Mouse (Mus musculus) neural tube, embryonic 13.5 days (tissue): ENCODE results near the gene Spi1. TPM values are rescaled to one million over a fixed set of nuclear protein-coding genes. Genes with fewer than 3 reads are reported as not detected.

Experiments used
- ATAC-seq: fragments of 200-750 bp; cut with Nextera tagmentation; 2 replicates; pipeline ENCODE4 v1.8.0; 2017; ENCODE audit warnings: low read depth, mild to moderate bottlenecking, moderate TSS enrichment, moderate library complexity
- H3K27ac ChIP-seq: fragments of 300-500 bp; sonication (generic); replicated peaks from 2 replicates; pipeline ENCODE4 v1.5.1; 2015; ENCODE audit warnings: moderate library complexity, mild to moderate bottlenecking, inconsistent platforms
- H3K27me3 ChIP-seq: fragments of 300-500 bp; sonication (generic); 2 replicates; pipeline ENCODE4 v1.6.1; 2015; ENCODE audit warnings: mild to moderate bottlenecking, inconsistent platforms
- H3K36me3 ChIP-seq: fragments of 300-500 bp; sonication (generic); 2 replicates; pipeline ENCODE4 v1.6.1; 2015; ENCODE audit warnings: mild to moderate bottlenecking, inconsistent platforms
- H3K4me1 ChIP-seq: fragments of 300-500 bp; sonication (generic); replicated peaks from 2 replicates; pipeline ENCODE4 v1.6.1; 2015; ENCODE audit warnings: inconsistent platforms
- H3K4me2 ChIP-seq: fragments of 300-500 bp; sonication (generic); 2 replicates; pipeline ENCODE4 v1.6.1; 2015; ENCODE audit warnings: inconsistent platforms, mild to moderate bottlenecking, moderate library complexity
- H3K4me3 ChIP-seq: fragments of 300-500 bp; sonication (generic); 2 replicates; pipeline ENCODE4 v1.5.1; 2015; ENCODE audit warnings: mild to moderate bottlenecking, inconsistent platforms
- H3K9ac ChIP-seq: fragments of 300-500 bp; sonication (generic); 2 replicates; pipeline ENCODE4 v1.6.1; 2015; ENCODE audit warnings: moderate library complexity, mild to moderate bottlenecking, inconsistent platforms
- H3K9me3 ChIP-seq: fragments of 300-500 bp; sonication (generic); 2 replicates; pipeline ENCODE4 v1.6.1; 2016; ENCODE audit warnings: inconsistent platforms
- WGBS: fragments of 180-500 bp; shearing (Covaris S2); methylation state at CpG from one replicate; pipeline ENCODE4 v1.1.7; 2015; 5-methylcytosine and 5-hydroxymethylcytosine counted together
- polyA plus RNA-seq: library from polyadenylated mRNA; unstranded; fragments of >200 nt; fragmentation: Nextera tagmentation; extraction: Ambion mirVana; gene quantifications from 2 replicates; pipeline ENCODE4 v1.2.1, GENCODE M21; 2015

The Spi1 gene
- polyA plus RNA-seq, 1 experiment from 2014 or later, result 5.2 TPM

DNA sequence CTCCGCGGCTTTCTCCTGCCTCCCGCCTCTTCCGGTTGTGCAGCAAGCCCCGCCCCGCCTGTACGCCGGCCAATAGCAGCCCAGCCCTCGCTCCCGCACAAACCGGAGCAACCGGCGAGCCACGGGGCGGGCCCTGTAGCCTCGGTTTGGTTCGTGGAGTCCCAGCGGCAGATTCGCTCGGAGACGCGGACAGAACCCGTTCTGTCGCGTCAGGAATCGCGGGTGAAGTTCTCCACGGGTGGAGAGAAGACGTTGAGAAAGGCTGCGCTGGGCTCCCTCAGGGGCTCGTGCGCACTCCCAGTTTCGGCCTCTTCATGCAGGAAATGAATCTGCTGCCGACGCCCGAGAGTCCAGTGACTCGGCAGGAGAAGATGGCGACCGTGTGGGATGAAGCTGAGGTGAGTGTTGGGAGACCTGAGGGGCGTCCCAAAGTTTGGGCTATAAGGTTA is 28.2 kb upstream of the Spi1 start, which contains the start of gene Psmc3:
Gene Psmc3 (plus strand): TSS at position 76 of the 449 bp plus-strand sequence.
- ATAC-seq, result peak; percentile 98
- WGBS, result under 1% methylated on average over 40 of the region's 40 CpGs
- H3K9me3 ChIP-seq, result no peaks in the 10 kb centered on the region
- H3K9ac ChIP-seq, result peak within 1 kb of the TSS; percentile 87
- peak within 1 kb of the TSS; percentile 71 for H3K4me3 ChIP-seq
- peaks cover 38% of the 10 kb centered on the region for H3K36me3 ChIP-seq
- peak within 1 kb of the TSS; percentile 94 for H3K4me2 ChIP-seq
- H3K27me3 ChIP-seq, result no peaks in the 10 kb centered on the region
- peak within 1 kb of the TSS; percentile 93 for H3K27ac ChIP-seq
- peaks cover 24% of the 10 kb centered on the region for H3K4me1 ChIP-seq

DNA sequence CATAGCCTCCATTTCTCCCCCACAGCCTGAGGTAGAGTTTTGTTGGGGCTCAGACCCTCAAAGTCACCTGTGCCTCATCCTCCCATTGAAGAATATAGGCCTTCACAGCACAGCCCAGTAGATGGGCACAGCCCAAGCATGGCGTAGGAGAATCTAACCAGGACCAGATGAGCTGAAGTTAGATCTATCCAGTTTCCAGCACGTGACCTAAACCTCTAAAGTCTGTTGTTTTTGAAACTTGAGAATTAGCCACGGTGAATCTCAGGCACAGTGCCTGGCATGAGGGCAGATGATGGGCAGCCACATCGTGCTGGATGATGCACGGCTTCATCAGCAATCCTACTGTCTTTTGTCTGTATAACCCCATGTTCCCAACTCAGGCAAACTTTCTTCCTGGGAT is 23.8 kb upstream of the Spi1 start:
- Histone ChIP-seq H3K9ac (no peak overlapping the region), H3K36me3 (peaks cover 83% of the 10 kb centered on the region), H3K27ac (no peak overlapping the region), H3K4me1 (peaks cover 13% of the 10 kb centered on the region), H3K4me3 (no peak overlapping the region), H3K27me3 (no peaks in the 10 kb centered on the region), H3K9me3 (no peaks in the 10 kb centered on the region), H3K4me2 (no peak overlapping the region)
- ATAC-seq, result no peak
- WGBS, result 89% methylated on average over 5 of the region's 5 CpGs

DNA sequence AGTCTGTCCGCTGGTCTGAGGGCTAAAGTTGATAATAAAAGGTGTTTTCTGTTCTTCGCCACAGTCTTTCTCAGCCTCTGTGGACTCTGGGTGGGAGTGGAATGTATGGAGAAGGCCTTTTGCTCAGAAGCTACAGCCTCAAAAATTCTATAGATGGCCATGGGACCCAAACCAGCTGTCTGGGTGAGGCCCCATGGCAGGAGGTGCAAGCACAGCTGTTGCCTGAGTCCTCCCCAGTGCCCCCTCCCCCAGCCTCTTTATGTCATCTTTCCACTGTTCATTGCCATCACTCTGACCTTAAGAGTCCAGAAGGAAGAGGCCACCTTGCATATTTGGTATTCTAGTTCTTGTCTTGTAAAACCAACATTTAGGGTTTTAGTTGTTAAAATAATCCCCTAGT is 22.8 kb upstream of the Spi1 start:
- WGBS, result 89% methylated on average over 2 of the region's 2 CpGs
- H3K4me2 ChIP-seq, result no peak overlapping the region
- H3K27me3 ChIP-seq, result no peaks in the 10 kb centered on the region
- no peak overlapping the region for H3K27ac ChIP-seq
- no peak overlapping the region for H3K9ac ChIP-seq
- no peak overlapping the region for H3K4me3 ChIP-seq
- H3K4me1 ChIP-seq, result peaks cover 13% of the 10 kb centered on the region
- no peak for ATAC-seq
- H3K36me3 ChIP-seq, result peaks cover 92% of the 10 kb centered on the region
- H3K9me3 ChIP-seq, result no peaks in the 10 kb centered on the region

DNA sequence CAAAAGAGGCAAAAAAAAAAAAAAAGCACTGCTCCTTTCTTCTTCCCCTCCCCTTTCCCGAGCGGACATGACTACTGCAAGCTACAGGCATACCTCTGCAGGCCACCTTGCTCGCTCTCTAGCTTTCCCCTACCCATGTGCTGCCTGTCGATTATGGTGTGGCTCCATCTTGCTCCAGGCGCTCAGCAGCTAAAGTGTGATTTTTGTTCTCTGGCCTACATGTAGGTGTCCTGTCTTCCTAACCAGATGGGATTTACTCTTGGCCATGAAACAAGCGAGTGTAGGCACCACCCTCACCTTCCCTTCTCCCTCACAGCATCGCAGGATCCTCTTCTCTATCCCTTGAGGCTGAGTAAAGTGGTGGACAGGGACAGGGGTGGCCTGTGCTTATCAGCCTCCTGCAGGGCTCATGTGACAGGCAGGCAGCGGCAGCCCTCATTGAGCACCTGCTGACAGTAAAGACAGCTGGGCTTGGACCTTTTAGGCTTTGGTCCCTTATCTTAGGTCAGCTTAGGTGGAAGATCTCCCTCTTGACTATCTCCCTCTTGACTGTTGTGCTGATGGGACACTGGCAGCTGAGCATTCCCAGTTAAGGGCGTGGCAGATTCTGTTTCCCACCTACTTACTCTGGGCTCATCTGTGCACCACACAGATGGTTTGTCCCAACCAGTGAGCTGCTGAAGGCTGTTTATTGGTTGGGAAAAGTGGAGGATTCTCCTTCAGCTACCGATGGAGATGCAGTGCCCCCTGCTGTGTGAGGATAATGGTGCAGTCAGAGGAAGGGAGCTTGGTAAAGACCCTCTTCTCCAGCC is 21.4 kb upstream of the Spi1 start:
- peak; percentile 40; the same call in 1 of the 2 replicates for ATAC-seq
- Histone ChIP-seq H3K4me1 (peaks cover under 1% of the 10 kb centered on the region; the same call in 1 of the 2 replicates), H3K9me3 (no peaks in the 10 kb centered on the region), H3K9ac (no peak overlapping the region), H3K4me3 (no peak overlapping the region), H3K36me3 (peaks cover 98% of the 10 kb centered on the region), H3K27me3 (no peaks in the 10 kb centered on the region), H3K4me2 (no peak overlapping the region), H3K27ac (no peak overlapping the region)
- WGBS, result 82% methylated on average over 10 of the region's 10 CpGs

DNA sequence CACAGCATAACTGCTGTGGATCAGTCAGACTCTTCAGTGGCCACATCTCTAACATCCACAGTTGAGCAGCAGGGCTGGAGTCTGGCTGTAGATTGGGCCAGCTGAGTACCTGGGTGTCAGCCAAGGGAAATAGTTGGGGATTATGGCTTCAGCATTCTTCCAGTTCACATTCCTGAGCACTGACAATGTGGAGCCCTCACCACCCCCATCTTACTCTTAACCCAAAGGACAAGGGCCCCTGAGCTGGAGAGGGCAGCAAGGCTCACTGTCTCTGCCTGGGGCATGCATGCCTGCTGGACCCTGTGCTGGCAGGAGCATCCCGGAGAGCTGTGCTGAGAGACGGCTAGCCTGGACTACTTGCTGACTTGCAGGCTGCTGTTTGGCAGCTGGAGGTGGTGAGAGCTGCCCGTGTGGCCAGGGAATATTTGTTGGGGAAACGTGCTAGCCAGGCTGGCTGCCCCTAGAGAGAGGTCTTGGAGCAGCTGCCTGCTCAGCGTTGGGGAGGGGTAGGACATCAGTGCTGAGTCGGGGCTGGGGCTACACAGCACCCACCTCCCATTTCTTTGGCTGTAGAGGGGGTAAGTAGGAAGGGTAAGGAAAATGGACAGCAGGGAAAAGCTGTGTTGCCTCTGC is 20.2 kb upstream of the Spi1 start:
- no peak for ATAC-seq
- no peak overlapping the region for H3K27ac ChIP-seq
- H3K4me3 ChIP-seq, result no peak overlapping the region
- H3K9ac ChIP-seq, result no peak overlapping the region
- H3K9me3 ChIP-seq, result no peaks in the 10 kb centered on the region
- H3K27me3 ChIP-seq, result no peaks in the 10 kb centered on the region
- peaks cover 91% of the 10 kb centered on the region for H3K36me3 ChIP-seq
- H3K4me2 ChIP-seq, result no peak overlapping the region
- H3K4me1 ChIP-seq, result no peaks in the 10 kb centered on the region
- WGBS, result 86% methylated on average over 6 of the region's 6 CpGs

DNA sequence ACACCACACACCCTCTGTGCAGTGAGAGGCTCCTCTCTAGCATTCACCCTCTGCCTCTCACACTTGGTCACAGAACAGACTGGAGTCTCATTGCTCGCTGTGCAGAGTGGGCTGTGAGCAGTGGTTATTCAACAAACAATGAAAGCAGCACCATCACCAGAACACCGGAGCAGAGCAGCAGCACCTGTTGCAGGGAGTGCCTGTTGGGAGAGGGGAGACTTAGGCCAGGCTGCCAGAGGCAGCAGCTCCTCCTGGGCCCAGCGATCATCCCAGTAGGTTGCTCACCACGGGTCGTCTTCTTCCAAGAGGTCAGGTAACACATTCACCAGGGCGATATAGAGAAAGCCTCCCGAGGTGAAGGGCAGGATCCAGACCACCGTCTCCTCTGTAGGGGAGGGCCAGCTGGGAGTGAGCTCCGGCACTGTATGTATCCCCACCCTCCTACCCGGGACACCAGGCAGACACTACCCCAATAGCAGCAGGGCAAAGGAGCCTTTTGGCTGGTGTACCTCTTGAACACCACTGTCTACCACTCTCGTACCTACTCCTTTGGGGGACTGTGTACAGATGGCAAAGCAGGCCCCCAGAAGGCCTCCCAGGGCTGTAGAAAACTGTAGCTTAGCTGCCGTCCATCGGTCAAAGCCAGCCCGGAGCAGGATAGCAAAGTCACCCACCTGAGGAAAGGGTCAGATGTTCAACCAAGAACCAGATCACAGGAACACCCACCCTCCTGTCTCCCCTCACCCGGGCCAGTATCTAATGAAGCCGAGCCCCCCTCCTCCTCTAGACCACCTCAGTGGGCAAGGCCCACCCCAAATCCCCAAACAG is 19.2 kb upstream of the Spi1 start:
- no peaks in the 10 kb centered on the region for H3K27me3 ChIP-seq
- no peaks in the 10 kb centered on the region for H3K9me3 ChIP-seq
- peaks cover 86% of the 10 kb centered on the region for H3K36me3 ChIP-seq
- H3K4me1 ChIP-seq, result no peaks in the 10 kb centered on the region; the same call in 1 of the 2 replicates
- H3K27ac ChIP-seq, result no peak overlapping the region
- 92% methylated on average over 16 of the region's 16 CpGs for WGBS
- no peak for ATAC-seq
- no peak overlapping the region for H3K4me2 ChIP-seq
- H3K4me3 ChIP-seq, result no peak overlapping the region
- H3K9ac ChIP-seq, result no peak overlapping the region

DNA sequence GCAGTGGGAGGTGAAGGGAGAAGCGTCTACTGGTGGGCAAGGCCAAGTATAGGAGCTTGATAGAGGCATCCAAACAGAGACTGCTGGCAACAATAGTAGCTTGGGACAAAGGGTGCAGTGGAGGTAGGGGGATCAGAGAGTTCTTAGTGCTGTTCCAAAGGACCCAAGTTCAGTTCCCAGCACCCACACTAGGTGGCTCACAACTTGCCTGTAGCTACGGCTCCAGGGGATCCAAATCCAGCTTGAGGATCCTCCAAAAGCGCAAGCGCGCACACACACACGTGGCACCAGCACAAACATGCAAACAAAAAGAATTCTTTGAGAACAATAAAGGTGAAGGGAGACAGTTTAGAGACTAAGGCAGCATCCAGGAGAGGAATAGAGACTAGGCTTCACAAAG is 18.0 kb upstream of the Spi1 start:
- no peak for ATAC-seq
- no peak overlapping the region for H3K4me3 ChIP-seq
- H3K27me3 ChIP-seq, result no peaks in the 10 kb centered on the region
- peaks cover 12% of the 10 kb centered on the region for H3K4me1 ChIP-seq
- 89% methylated on average over 6 of the region's 6 CpGs for WGBS
- H3K9ac ChIP-seq, result no peak overlapping the region
- no peaks in the 10 kb centered on the region for H3K9me3 ChIP-seq
- H3K4me2 ChIP-seq, result no peak overlapping the region
- H3K36me3 ChIP-seq, result peaks cover 76% of the 10 kb centered on the region
- H3K27ac ChIP-seq, result no peak overlapping the region

DNA sequence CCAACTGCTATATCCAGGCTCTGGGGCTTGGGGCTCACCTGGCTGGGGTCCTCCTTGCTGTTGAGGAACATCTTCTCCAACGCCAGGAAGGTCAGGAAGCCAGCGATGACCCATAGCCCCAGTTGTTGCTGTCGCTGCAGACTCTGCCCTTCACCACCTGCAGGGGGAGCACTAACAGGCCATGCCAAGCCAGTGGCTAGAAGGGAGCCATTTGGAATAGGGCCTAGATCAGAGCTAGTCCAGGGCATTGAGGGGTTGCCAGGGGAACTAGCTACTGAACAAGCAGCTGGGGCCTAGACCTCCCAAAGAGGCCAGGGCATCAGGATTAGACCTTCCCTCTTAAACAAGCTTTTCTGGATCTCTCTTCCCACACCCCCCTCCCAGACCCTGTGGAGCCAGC is 16.6 kb upstream of the Spi1 start:
- H3K4me2 ChIP-seq, result no peak overlapping the region
- peaks cover 18% of the 10 kb centered on the region for H3K4me1 ChIP-seq
- WGBS, result 56% methylated on average over 3 of the region's 3 CpGs
- H3K27ac ChIP-seq, result no peak overlapping the region
- H3K9me3 ChIP-seq, result no peaks in the 10 kb centered on the region
- no peak overlapping the region for H3K4me3 ChIP-seq
- H3K27me3 ChIP-seq, result no peaks in the 10 kb centered on the region
- peak overlapping the region; percentile 9; the same call in 1 of the 2 replicates for H3K9ac ChIP-seq
- no peak for ATAC-seq
- peaks cover 63% of the 10 kb centered on the region for H3K36me3 ChIP-seq

DNA sequence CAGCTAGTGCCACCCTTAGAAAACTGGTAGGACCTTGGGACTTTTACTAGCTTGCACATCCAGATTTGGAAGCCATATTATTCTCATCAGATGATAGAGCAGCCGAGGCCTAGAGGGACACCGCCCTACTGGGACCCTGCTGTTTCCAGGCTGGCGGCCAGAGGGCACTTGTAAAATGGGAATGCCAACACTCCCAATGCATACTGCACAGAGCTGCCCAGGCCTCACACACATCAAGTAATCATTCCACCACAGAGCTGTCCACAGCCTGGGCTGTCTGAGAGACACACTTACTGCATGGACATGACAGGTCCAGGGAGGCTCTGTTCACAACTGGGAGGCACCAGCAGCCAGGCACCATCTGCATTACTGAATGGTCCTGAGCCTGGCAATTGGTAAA is 15.7 kb upstream of the Spi1 start:
- WGBS, result 90% methylated on average over 3 of the region's 3 CpGs
- no peak overlapping the region for H3K4me3 ChIP-seq
- H3K4me2 ChIP-seq, result no peak overlapping the region
- ATAC-seq, result no peak
- H3K9ac ChIP-seq, result no peak overlapping the region
- no peaks in the 10 kb centered on the region for H3K27me3 ChIP-seq
- H3K27ac ChIP-seq, result no peak overlapping the region
- H3K9me3 ChIP-seq, result no peaks in the 10 kb centered on the region
- H3K36me3 ChIP-seq, result peaks cover 54% of the 10 kb centered on the region
- H3K4me1 ChIP-seq, result peaks cover 26% of the 10 kb centered on the region

DNA sequence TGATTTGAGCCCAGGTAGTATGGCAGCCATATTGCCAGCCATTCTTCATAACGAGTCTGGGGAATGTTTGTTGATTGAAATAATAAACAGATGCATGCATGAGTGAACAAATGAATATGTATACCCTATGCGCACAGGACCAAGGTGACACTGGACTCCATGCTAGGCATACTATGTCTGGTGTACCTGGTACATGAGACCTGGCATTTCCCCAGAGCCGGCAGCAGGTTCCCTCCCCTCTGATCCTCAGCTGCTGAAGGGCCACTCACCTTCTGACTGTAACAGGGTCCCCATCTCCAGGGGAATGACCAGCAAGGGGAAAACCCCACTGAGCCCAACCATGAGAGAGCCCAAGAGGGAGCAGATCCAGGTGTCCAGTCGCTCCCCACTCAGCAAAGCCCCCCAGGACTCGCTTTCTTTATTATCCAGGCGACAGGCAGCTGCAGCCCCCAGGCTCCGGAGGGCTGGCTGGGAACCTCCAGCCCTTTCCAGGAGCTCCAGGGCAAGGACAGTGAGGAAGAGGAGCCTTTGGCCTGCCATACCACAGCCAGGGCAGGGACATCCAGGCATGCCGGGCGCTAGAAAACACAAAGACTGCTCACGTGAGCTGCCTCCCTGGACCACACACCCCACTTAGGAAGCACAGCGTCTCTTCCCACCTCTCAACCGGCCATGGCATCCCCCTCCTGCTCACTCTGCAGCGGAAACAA is 13.9 kb upstream of the Spi1 start:
- Histone ChIP-seq H3K4me3 (peak overlapping the region; percentile 75), H3K4me1 (peaks cover 28% of the 10 kb centered on the region), H3K4me2 (peak overlapping the region; percentile 83), H3K9me3 (no peaks in the 10 kb centered on the region), H3K27ac (no peak overlapping the region), H3K9ac (peak overlapping the region; percentile 83), H3K27me3 (no peaks in the 10 kb centered on the region), H3K36me3 (peaks cover 35% of the 10 kb centered on the region)
- WGBS, result 57% methylated on average over 13 of the region's 13 CpGs
- no peak for ATAC-seq

DNA sequence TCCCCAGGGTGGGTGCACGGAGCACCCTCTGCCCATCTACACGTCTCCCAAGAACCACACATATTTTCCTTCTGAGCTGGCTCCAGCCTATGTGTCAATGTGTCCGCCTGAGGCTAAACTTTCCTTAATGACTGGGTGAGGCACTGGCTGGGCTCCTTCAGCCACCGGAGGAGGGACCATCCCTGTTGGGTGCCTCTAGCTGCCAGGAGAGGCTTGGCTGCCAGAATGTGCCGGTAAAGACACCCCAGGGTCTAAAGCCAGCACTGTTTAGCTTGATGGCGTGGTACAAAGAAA is 13.4 kb upstream of the Spi1 start:
- no peaks in the 10 kb centered on the region for H3K27me3 ChIP-seq
- no peak for ATAC-seq
- H3K9me3 ChIP-seq, result no peaks in the 10 kb centered on the region
- 44% methylated on average over 6 of the region's 6 CpGs for WGBS
- H3K36me3 ChIP-seq, result peaks cover 30% of the 10 kb centered on the region
- H3K4me1 ChIP-seq, result peaks cover 28% of the 10 kb centered on the region
- H3K4me3 ChIP-seq, result peak overlapping the region; percentile 75
- H3K27ac ChIP-seq, result no peak overlapping the region
- peak overlapping the region; percentile 83 for H3K9ac ChIP-seq
- H3K4me2 ChIP-seq, result peak overlapping the region; percentile 83
